8 mouse cellular contexts compared by ENCODE assay signal in genomic region chrX:150798493-150799177, GRCm38 (mm10). TPM values are rescaled to one million over a fixed set of nuclear protein-coding genes. Genes with fewer than 3 reads are reported as not detected.
DNase-seq lines count a peak whose midpoint lies in the region; ATAC-seq and TF ChIP-seq lines count a peak whose summit lies in the region.
"Not testable (repeated sequence)": the region's sequence is repeated elsewhere in the genome, so short reads cannot be mapped to it uniquely, and the experiment has no call there.

No protein-coding gene starts in this region.

- not testable (repeated sequence) for H3K27ac ChIP-seq in embryonic facial prominence, embryonic 14.5 days (replicated peaks; ENCODE audit: low read depth, low read length); forebrain, postnatal 0 days (ENCODE audit: low read depth, low read length); heart, postnatal 0 days (ENCODE audit: low read depth); limb, embryonic 11.5 days (replicated peaks; ENCODE audit: low read depth, low read length); lung, embryonic 14.5 days (ENCODE audit: low read depth); midbrain, embryonic 15.5 days
- H3K27ac ChIP-seq in intestine, embryonic 14.5 days (ENCODE audit: low read depth), result peak overlapping the region; percentile 16; the same call in 1 of the 2 replicates
- H3K27ac ChIP-seq in stomach, embryonic 14.5 days (ENCODE audit: low read length), result 0 out of 2 replicates have a peak overlapping the region, but pooled peaks have one; percentile 6

- TF ChIP-seq EP300 in heart, postnatal 0 days (IDR thresholded peaks at IDR 0.05; ENCODE audit: low read depth), result not testable (repeated sequence)

- H3K4me2 ChIP-seq in embryonic facial prominence, embryonic 14.5 days (ENCODE audit: low read depth, low read length); forebrain, postnatal 0 days (ENCODE audit: low read depth); heart, postnatal 0 days (ENCODE audit: low read depth, low read length); intestine, embryonic 14.5 days (ENCODE audit: low read length); limb, embryonic 11.5 days (ENCODE audit: low read depth, severe bottlenecking); lung, embryonic 14.5 days; midbrain, embryonic 15.5 days; stomach, embryonic 14.5 days (replicated peaks; ENCODE audit: low read depth, low read length): not testable (repeated sequence)

- not testable (repeated sequence) for H3K4me1 ChIP-seq in embryonic facial prominence, embryonic 14.5 days (ENCODE audit: control insufficient read depth, insufficient read depth, low read length); forebrain, postnatal 0 days (ENCODE audit: insufficient read depth); heart, postnatal 0 days (ENCODE audit: control insufficient read depth, insufficient read depth); intestine, embryonic 14.5 days (replicated peaks; ENCODE audit: control insufficient read depth, insufficient read depth, low read length); limb, embryonic 11.5 days (ENCODE audit: control insufficient read depth, insufficient read depth, low read length); lung, embryonic 14.5 days (ENCODE audit: insufficient read depth); midbrain, embryonic 15.5 days; stomach, embryonic 14.5 days (ENCODE audit: control insufficient read depth, insufficient read depth, low read length)

- not testable (repeated sequence) for H3K27me3 ChIP-seq in embryonic facial prominence, embryonic 14.5 days (replicated peaks; ENCODE audit: control insufficient read depth, insufficient read depth, low read length); forebrain, postnatal 0 days (ENCODE audit: insufficient read depth, low read length); heart, postnatal 0 days (ENCODE audit: control insufficient read depth, insufficient read depth, low read length); intestine, embryonic 14.5 days (replicated peaks; ENCODE audit: control insufficient read depth, insufficient read depth, low read length); limb, embryonic 11.5 days (ENCODE audit: control insufficient read depth, insufficient read depth, low read length); lung, embryonic 14.5 days (ENCODE audit: insufficient read depth, low read length); midbrain, embryonic 15.5 days (replicated peaks); stomach, embryonic 14.5 days (ENCODE audit: control insufficient read depth, insufficient read depth, low read length)

- not testable (repeated sequence) for H3K9me3 ChIP-seq in embryonic facial prominence, embryonic 14.5 days (ENCODE audit: control insufficient read depth, low read length); forebrain, postnatal 0 days (ENCODE audit: low read length); heart, postnatal 0 days (replicated peaks; ENCODE audit: control insufficient read depth, low read length); intestine, embryonic 14.5 days (ENCODE audit: control insufficient read depth, low read length); limb, embryonic 11.5 days (ENCODE audit: control insufficient read depth, low read length); lung, embryonic 14.5 days (ENCODE audit: low read depth, low read length); midbrain, embryonic 15.5 days; stomach, embryonic 14.5 days (ENCODE audit: control insufficient read depth, low read depth, low read length)

- H3K36me3 ChIP-seq in embryonic facial prominence, embryonic 14.5 days (ENCODE audit: control insufficient read depth, insufficient read depth, low read length); forebrain, postnatal 0 days (ENCODE audit: insufficient read depth); heart, postnatal 0 days (replicated peaks; ENCODE audit: control insufficient read depth, insufficient read depth, low read length); intestine, embryonic 14.5 days (ENCODE audit: control insufficient read depth, insufficient read depth, low read length); limb, embryonic 11.5 days (ENCODE audit: control insufficient read depth, insufficient read depth, low read length); lung, embryonic 14.5 days (ENCODE audit: insufficient read depth); midbrain, embryonic 15.5 days (replicated peaks); stomach, embryonic 14.5 days (ENCODE audit: control insufficient read depth, insufficient read depth, low read length): not testable (repeated sequence)

- not testable (repeated sequence) for DNase-seq in embryonic facial prominence, embryonic 14.5 days (ENCODE audit: low spot score); forebrain, postnatal 0 days; heart, postnatal 0 days (ENCODE audit: low spot score); intestine, embryonic 14.5 days (ENCODE audit: low spot score); limb, embryonic 11.5 days (ENCODE audit: low spot score); lung, embryonic 14.5 days

- ATAC-seq in embryonic facial prominence, embryonic 14.5 days (ENCODE audit: low read depth), result peak; percentile 98
- ATAC-seq in forebrain, postnatal 0 days, result peak; percentile 90
- ATAC-seq in heart, postnatal 0 days (ENCODE audit: insufficient read depth, low read depth), result peak; percentile 89
- ATAC-seq in intestine, embryonic 14.5 days (replicated peaks; ENCODE audit: low FRiP score, low TSS enrichment, low read depth), result peak; percentile 96
- ATAC-seq in limb, embryonic 11.5 days (ENCODE audit: insufficient number of reproducible peaks, low FRiP score, low TSS enrichment, low read depth), result peak; percentile 95
- peak; percentile 98 for ATAC-seq in lung, embryonic 14.5 days (ENCODE audit: insufficient read depth)
- ATAC-seq in midbrain, embryonic 15.5 days (replicated peaks), result peak; percentile 90
- peak; percentile 97 for ATAC-seq in stomach, embryonic 14.5 days (ENCODE audit: insufficient number of reproducible peaks, insufficient read depth, low FRiP score, low read depth)

- WGBS in embryonic facial prominence, embryonic 14.5 days, result 50% methylated on average over 1 of the region's 10 CpGs
- WGBS in forebrain, postnatal 0 days, result 88% methylated on average over 4 of the region's 10 CpGs
- 39% methylated on average over 2 of the region's 10 CpGs for WGBS in heart, postnatal 0 days
- 48% methylated on average over 2 of the region's 10 CpGs for WGBS in intestine, embryonic 14.5 days
- 88% methylated on average over 4 of the region's 10 CpGs for WGBS in limb, embryonic 11.5 days
- 70% methylated on average over 4 of the region's 10 CpGs for WGBS in lung, embryonic 14.5 days
- WGBS in midbrain, embryonic 15.5 days, result 75% methylated on average over 4 of the region's 10 CpGs
- 46% methylated on average over 4 of the region's 10 CpGs for WGBS in stomach, embryonic 14.5 days

- not testable (repeated sequence) for H3K4me3 ChIP-seq in embryonic facial prominence, embryonic 14.5 days (ENCODE audit: low read depth, low read length); forebrain, postnatal 0 days (ENCODE audit: low read depth, low read length); heart, postnatal 0 days (ENCODE audit: low read depth, low read length); intestine, embryonic 14.5 days (ENCODE audit: low read depth, low read length); limb, embryonic 11.5 days (ENCODE audit: low read depth, low read length); lung, embryonic 14.5 days (ENCODE audit: low read depth, low read length); midbrain, embryonic 15.5 days; stomach, embryonic 14.5 days (ENCODE audit: low read depth, low read length)

- TF ChIP-seq CTCF in forebrain, postnatal 0 days (IDR thresholded peaks at IDR 0.05; ENCODE audit: low read depth); heart, postnatal 0 days (IDR thresholded peaks at IDR 0.05; ENCODE audit: low read depth); lung, embryonic 14.5 days (IDR thresholded peaks at IDR 0.05; ENCODE audit: low read depth): not testable (repeated sequence)

- H3K9ac ChIP-seq in embryonic facial prominence, embryonic 14.5 days (ENCODE audit: low read depth, low read length); forebrain, postnatal 0 days; heart, postnatal 0 days (replicated peaks; ENCODE audit: low read depth, low read length); intestine, embryonic 14.5 days (ENCODE audit: low read length); limb, embryonic 11.5 days (ENCODE audit: low read length); lung, embryonic 14.5 days; midbrain, embryonic 15.5 days; stomach, embryonic 14.5 days (replicated peaks; ENCODE audit: low read depth, low read length): not testable (repeated sequence)

RNA-seq across cellular contexts. Expression of gene Maged2, which starts 15.5 kb away (rescaled TPM):
- polyA plus RNA-seq in embryonic facial prominence, embryonic 14.5 days (2014; fragmentation: Nextera tagmentation; extraction: Ambion mirVana), result 964 and 1,045 TPM in 2 replicates
- 323 and 332 TPM in 2 replicates for total RNA-seq in forebrain, postnatal 0 days (2014; rRNA removed)
- polyA plus RNA-seq in forebrain, postnatal 0 days (2015; fragmentation: Nextera tagmentation; extraction: Ambion mirVana), result 345 and 386 TPM in 2 replicates
- 230 and 273 TPM in 2 replicates for total RNA-seq in heart, postnatal 0 days (2014; rRNA removed; ENCODE audit: low replicate concordance)
- polyA plus RNA-seq in heart, postnatal 0 days (2015; fragmentation: Nextera tagmentation; extraction: Ambion mirVana), result 323 and 342 TPM in 2 replicates
- polyA plus RNA-seq in intestine, embryonic 14.5 days (2014; fragmentation: Nextera tagmentation; extraction: Ambion mirVana), result 458 and 513 TPM in 2 replicates
- polyA plus RNA-seq in limb, embryonic 11.5 days (2014; fragmentation: Nextera tagmentation; extraction: Ambion mirVana), result 494 TPM in 2 replicates
- 946 and 954 TPM in 2 replicates for polyA plus RNA-seq in lung, embryonic 14.5 days (2014; fragmentation: Nextera tagmentation; extraction: Ambion mirVana)
- polyA plus RNA-seq in midbrain, embryonic 15.5 days (2015; fragmentation: Nextera tagmentation; extraction: Ambion mirVana), result 418 TPM in 2 replicates
- polyA plus RNA-seq in stomach, embryonic 14.5 days (2014; fragmentation: Nextera tagmentation; extraction: Ambion mirVana), result 697 and 699 TPM in 2 replicates
